Mouse (Mus musculus): ENCODE data around the gene Mark3.
"Not testable (repeated sequence)": the region's sequence is repeated elsewhere in the genome, so short reads cannot be mapped to it uniquely, and the experiment has no call there.

Mark3 gene

GRCm38 (mm10) chr12:111652953-111653352, 78.6 kb downstream of the Mark3 start:
- no peak for DNase-seq (ENCODE audit: low read depth)

GRCm38 (mm10) chr12:111653434-111653833, 79.1 kb downstream of the Mark3 start:
- DNase-seq (ENCODE audit: low read depth), result no peak

GRCm38 (mm10) chr12:111655695-111656094, 81.4 kb downstream of the Mark3 start:
- DNase-seq (ENCODE audit: low read depth), result no peak

- DNase-seq (ENCODE audit: low read depth), result no peak
These were observed 85.0 kb downstream of the Mark3 start for GRCm38 (mm10) chr12:111659331-111659730.

- no peak for DNase-seq (ENCODE audit: low read depth)
These were observed 86.3 kb downstream of the Mark3 start for GRCm38 (mm10) chr12:111660628-111661027.

- DNase-seq (ENCODE audit: low read depth), result not testable (repeated sequence)
These were observed 87.2 kb downstream of the Mark3 start for GRCm38 (mm10) chr12:111661554-111661953.

- DNase-seq (ENCODE audit: low read depth), result no peak
These were observed 89.2 kb downstream of the Mark3 start for GRCm38 (mm10) chr12:111663228-111664143.

GRCm38 (mm10) chr12:111664144-111664634, 89.9 kb downstream of the Mark3 start:
- no peak for DNase-seq (ENCODE audit: low read depth)

GRCm38 (mm10) chr12:111665041-111665880, 90.9 kb downstream of the Mark3 start:
- DNase-seq (ENCODE audit: low read depth), result no peak

- no peak for DNase-seq (ENCODE audit: low read depth)
These were observed 92.1 kb downstream of the Mark3 start for GRCm38 (mm10) chr12:111666380-111666779.

- DNase-seq (ENCODE audit: low read depth), result no peak
These were observed 93.1 kb downstream of the Mark3 start for GRCm38 (mm10) chr12:111667421-111667820.

- DNase-seq (ENCODE audit: low read depth), result peak; percentile 96
These were observed 94.2 kb downstream of the Mark3 start for GRCm38 (mm10) chr12:111668457-111668912.

- no peak for DNase-seq (ENCODE audit: low read depth)
These were observed 94.9 kb downstream of the Mark3 start for GRCm38 (mm10) chr12:111669000-111669788.

GRCm38 (mm10) chr12:111669961-111670360, 95.6 kb downstream of the Mark3 start:
- no peak for DNase-seq (ENCODE audit: low read depth)

- DNase-seq (ENCODE audit: low read depth), result no peak
These were observed 96.1 kb downstream of the Mark3 start for GRCm38 (mm10) chr12:111670371-111670971.

GRCm38 (mm10) chr12:111670976-111671375, 96.7 kb downstream of the Mark3 start:
- no peak for DNase-seq (ENCODE audit: low read depth)

- no peak for DNase-seq (ENCODE audit: low read depth)
These were observed 97.1 kb downstream of the Mark3 start for GRCm38 (mm10) chr12:111671431-111671902.

- DNase-seq (ENCODE audit: low read depth), result no peak
These were observed 97.9 kb downstream of the Mark3 start, which contains the start of gene Ckb for GRCm38 (mm10) chr12:111672176-111672575. Ckb (minus strand) TSS chr12:111672338.

GRCm38 (mm10) chr12:111672581-111672980, 98.3 kb downstream of the Mark3 start:
- DNase-seq (ENCODE audit: low read depth), result no peak

GRCm38 (mm10) chr12:111674850-111675486, 100.6 kb downstream of the Mark3 start:
- DNase-seq (ENCODE audit: low read depth), result no peak
